Mouse (Mus musculus): ENCODE results near the gene Shb. TPM values are rescaled to one million over a fixed set of nuclear protein-coding genes. Genes with fewer than 3 reads are reported as not detected.
"Not testable (repeated sequence)": the region's sequence is repeated elsewhere in the genome, so short reads cannot be mapped to it uniquely, and the experiment has no call there.

Shb gene
- polyA plus RNA-seq, 1 experiment from 2014 or later, result 10.3 TPM

- Histone ChIP-seq H3K36me3 (peaks cover 14% of the 10 kb centered on the region), H3K27ac (peak overlapping the region; percentile 88; the same call in 1 of the 2 replicates), H3K4me1 (peaks cover 22% of the 10 kb centered on the region), H3K9me3 (no peaks in the 10 kb centered on the region), H3K4me3 (peak overlapping the region; percentile 69), H3K9ac (peak overlapping the region; percentile 95), H3K27me3 (replicated peaks) (no peaks in the 10 kb centered on the region), H3K4me2 (replicated peaks) (peak overlapping the region; percentile 78)
- ATAC-seq (ENCODE audit: low FRiP score, low read depth), result peak; percentile 51; the same call in 1 of the 2 replicates
- 2% methylated on average over 19 of the region's 19 CpGs for WGBS
Measured at GRCm38 (mm10) chr4:45407703-45408334, 124.5 kb downstream of the Shb start.

DNA sequence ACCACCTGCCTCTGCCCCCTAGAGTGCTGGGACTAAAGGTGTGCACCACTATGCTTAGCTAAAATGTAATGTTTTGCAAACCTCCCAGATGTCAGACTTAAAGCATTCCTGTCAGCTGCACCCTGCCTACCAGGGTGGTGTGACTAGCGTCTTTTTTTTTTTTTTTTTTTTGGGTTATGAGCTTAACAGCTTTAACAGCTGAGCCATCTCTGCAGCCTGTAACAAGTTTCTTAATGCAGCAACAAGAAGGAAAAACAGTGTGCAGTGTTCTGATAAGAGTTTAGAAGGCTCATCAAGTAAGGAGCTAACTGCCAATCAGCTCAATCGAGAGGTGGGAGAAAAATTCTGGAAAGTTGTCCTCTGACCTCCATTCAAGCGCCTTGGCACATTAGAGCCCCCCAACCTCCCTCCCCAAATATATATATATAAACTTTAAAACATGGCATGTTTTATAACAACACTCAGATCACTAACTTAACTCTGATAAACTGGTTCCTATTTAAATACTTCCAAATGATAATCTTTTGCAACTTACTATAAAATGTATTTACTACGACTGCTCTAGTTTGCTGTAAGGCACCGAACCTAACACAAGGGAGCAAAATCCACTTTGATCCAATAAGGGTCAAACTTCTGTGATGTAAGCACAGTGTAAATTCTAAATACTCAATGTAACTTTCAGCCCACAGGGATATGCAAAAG, 125.1 kb downstream of the Shb start:
- ATAC-seq (ENCODE audit: low FRiP score, low read depth), result no peak
- H3K9ac ChIP-seq, result peak overlapping the region; percentile 95
- no peak overlapping the region for H3K27ac ChIP-seq
- H3K36me3 ChIP-seq, result peaks cover 21% of the 10 kb centered on the region
- H3K4me3 ChIP-seq, result peak overlapping the region; percentile 69
- H3K9me3 ChIP-seq, result no peaks in the 10 kb centered on the region
- H3K4me2 ChIP-seq (replicated peaks), result peak overlapping the region; percentile 78
- H3K4me1 ChIP-seq, result peaks cover 22% of the 10 kb centered on the region
- H3K27me3 ChIP-seq (replicated peaks), result no peaks in the 10 kb centered on the region
- 64% methylated on average over 5 of the region's 5 CpGs for WGBS

DNA sequence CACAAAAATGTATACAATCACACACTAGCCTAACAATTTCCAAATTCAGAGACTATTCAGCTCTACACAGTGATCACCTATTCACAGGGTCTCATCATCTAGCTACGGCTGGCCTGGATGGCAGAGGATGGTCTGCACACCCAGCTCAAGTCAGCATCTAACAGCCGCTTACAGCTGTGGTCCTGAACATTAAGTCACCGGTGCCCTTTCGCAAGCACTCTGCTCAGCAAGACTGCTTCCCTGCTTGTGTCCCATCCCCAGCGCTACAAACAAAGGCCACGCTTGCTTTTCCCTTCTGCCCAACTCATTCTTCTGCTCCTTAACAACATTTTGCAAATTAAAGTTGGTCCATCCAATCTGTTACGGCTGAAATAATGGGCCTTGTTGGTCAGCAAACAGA, 125.9 kb downstream of the Shb start:
- peak overlapping the region; percentile 20; the same call in 1 of the 2 replicates for H3K4me3 ChIP-seq
- ATAC-seq (ENCODE audit: low FRiP score, low read depth), result no peak
- H3K4me2 ChIP-seq (replicated peaks), result peak overlapping the region; percentile 78
- H3K36me3 ChIP-seq, result peaks cover 27% of the 10 kb centered on the region
- H3K9ac ChIP-seq, result 0 out of 2 replicates have a peak overlapping the region, but pooled peaks have one; percentile 17
- H3K4me1 ChIP-seq, result peaks cover 22% of the 10 kb centered on the region
- no peak overlapping the region for H3K27ac ChIP-seq
- no peaks in the 10 kb centered on the region for H3K9me3 ChIP-seq
- 55% methylated on average over 7 of the region's 7 CpGs for WGBS
- H3K27me3 ChIP-seq (replicated peaks), result no peaks in the 10 kb centered on the region

GRCm38 (mm10) chr4:45405315-45405714, 127.0 kb downstream of the Shb start:
- no peak overlapping the region for H3K4me2 ChIP-seq (replicated peaks)
- H3K27me3 ChIP-seq (replicated peaks), result no peaks in the 10 kb centered on the region
- H3K9ac ChIP-seq, result no peak overlapping the region
- no peaks in the 10 kb centered on the region for H3K9me3 ChIP-seq
- WGBS, result 59% methylated on average over 7 of the region's 7 CpGs
- ATAC-seq (ENCODE audit: low FRiP score, low read depth), result no peak
- peaks cover 34% of the 10 kb centered on the region for H3K36me3 ChIP-seq
- H3K27ac ChIP-seq, result no peak overlapping the region
- no peak overlapping the region for H3K4me3 ChIP-seq
- peaks cover 22% of the 10 kb centered on the region for H3K4me1 ChIP-seq

- H3K36me3 ChIP-seq, result peaks cover 46% of the 10 kb centered on the region
- H3K4me3 ChIP-seq, result no peak overlapping the region
- H3K27ac ChIP-seq, result no peak overlapping the region
Measured at GRCm38 (mm10) chr4:45404086-45404485, 128.2 kb downstream of the Shb start.

GRCm38 (mm10) chr4:45403499-45403878, 128.8 kb downstream of the Shb start:
- H3K4me3 ChIP-seq, result no peak overlapping the region
- WGBS, result 92% methylated on average over 7 of the region's 7 CpGs
- H3K9ac ChIP-seq, result no peak overlapping the region
- peaks cover 52% of the 10 kb centered on the region for H3K36me3 ChIP-seq
- no peak for ATAC-seq (ENCODE audit: low FRiP score, low read depth)
- H3K27ac ChIP-seq, result no peak overlapping the region
- peaks cover 17% of the 10 kb centered on the region for H3K4me1 ChIP-seq
- H3K27me3 ChIP-seq (replicated peaks), result no peaks in the 10 kb centered on the region
- H3K4me2 ChIP-seq (replicated peaks), result no peak overlapping the region
- H3K9me3 ChIP-seq, result no peaks in the 10 kb centered on the region

More at GRCm38 (mm10) chr4:45404086-45404485, 128.2 kb downstream of the Shb start:
- Histone ChIP-seq H3K4me1 (peaks cover 19% of the 10 kb centered on the region), H3K27me3 (replicated peaks) (no peaks in the 10 kb centered on the region), H3K9me3 (no peaks in the 10 kb centered on the region), H3K4me2 (replicated peaks) (no peak overlapping the region), H3K9ac (no peak overlapping the region)
- ATAC-seq (ENCODE audit: low FRiP score, low read depth), result no peak
- WGBS, result 94% methylated on average over 7 of the region's 7 CpGs

GRCm38 (mm10) chr4:45402878-45403498, 129.3 kb downstream of the Shb start:
- no peak overlapping the region for H3K9ac ChIP-seq
- H3K4me1 ChIP-seq, result peaks cover 17% of the 10 kb centered on the region
- H3K4me2 ChIP-seq (replicated peaks), result no peak overlapping the region
- no peak overlapping the region for H3K27ac ChIP-seq
- no peak for ATAC-seq (ENCODE audit: low FRiP score, low read depth)
- H3K9me3 ChIP-seq, result no peaks in the 10 kb centered on the region
- H3K4me3 ChIP-seq, result no peak overlapping the region
- H3K36me3 ChIP-seq, result peaks cover 57% of the 10 kb centered on the region
- no peaks in the 10 kb centered on the region for H3K27me3 ChIP-seq (replicated peaks)
- 89% methylated on average over 7 of the region's 7 CpGs for WGBS

DNA sequence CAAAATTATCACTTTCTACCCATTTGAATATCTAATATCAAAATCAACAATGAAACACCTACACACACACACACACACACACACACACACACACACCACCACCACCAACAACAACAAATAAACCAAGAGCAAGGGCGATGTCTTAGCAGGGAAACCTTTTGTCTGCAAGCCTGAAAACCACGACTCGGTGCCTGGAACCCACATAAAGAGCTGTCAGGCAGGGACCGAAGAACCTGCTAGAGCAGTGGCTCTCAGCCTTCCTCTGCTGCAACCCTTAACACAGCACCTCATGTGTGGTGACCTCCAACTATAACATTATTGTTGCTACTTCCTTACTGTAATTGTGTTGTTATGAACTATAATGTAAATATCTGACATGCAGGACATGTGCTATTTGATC, 130.0 kb downstream of the Shb start:
- no peak for ATAC-seq (ENCODE audit: low FRiP score, low read depth)
- WGBS, result 93% methylated on average over 4 of the region's 4 CpGs
- no peak overlapping the region for H3K4me3 ChIP-seq
- H3K27ac ChIP-seq, result no peak overlapping the region
- H3K9ac ChIP-seq, result no peak overlapping the region
- no peak overlapping the region for H3K4me2 ChIP-seq (replicated peaks)
- no peaks in the 10 kb centered on the region for H3K27me3 ChIP-seq (replicated peaks)
- peaks cover 64% of the 10 kb centered on the region for H3K36me3 ChIP-seq
- H3K9me3 ChIP-seq, result no peaks in the 10 kb centered on the region
- H3K4me1 ChIP-seq, result peaks cover 12% of the 10 kb centered on the region

DNA sequence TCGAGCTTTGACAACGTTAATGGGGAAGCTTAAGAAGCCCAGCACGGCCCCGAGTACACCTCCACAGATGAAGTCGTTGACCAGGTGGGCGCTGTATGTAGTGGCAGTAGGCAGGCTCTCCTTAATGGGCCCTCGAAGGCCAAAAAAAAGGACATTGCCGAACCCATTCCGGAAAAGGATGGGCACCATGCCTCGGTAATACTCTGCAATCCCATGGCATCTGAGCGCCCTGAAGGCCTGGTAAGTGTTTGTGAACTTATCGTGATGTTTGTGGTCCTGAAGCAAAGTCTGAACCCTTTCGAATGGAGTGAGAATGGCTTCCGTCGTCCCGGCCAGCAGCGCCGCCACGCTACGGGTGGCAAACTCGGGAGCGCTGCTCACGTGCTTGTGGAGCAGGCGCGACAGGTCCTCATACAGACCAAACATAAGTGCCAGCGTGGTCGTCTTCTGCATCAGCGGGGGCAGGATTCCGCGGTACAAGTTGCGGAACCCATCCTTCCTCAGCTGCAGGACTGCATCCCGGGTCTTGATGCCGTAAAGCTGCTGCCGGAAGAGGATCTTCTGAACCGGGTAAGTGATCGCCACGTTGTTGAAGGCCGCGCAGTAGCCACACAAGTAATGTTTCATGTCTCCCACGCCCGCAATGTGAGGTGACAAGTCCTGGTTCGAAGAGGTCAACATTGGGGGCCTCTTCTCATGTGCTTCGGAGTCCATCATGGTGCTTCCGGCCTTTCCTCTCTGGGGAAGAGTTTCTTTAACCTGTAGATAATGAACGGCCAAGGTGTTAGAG, 132.7 kb downstream of the Shb start:
- H3K4me1 ChIP-seq, result no peaks in the 10 kb centered on the region
- H3K27me3 ChIP-seq (replicated peaks), result no peaks in the 10 kb centered on the region
- peaks cover 72% of the 10 kb centered on the region for H3K36me3 ChIP-seq
- ATAC-seq (ENCODE audit: low FRiP score, low read depth), result no peak
- no peak overlapping the region for H3K4me2 ChIP-seq (replicated peaks)
- 96% methylated on average over 45 of the region's 45 CpGs for WGBS
- no peak overlapping the region for H3K27ac ChIP-seq
- no peak overlapping the region for H3K4me3 ChIP-seq
- H3K9me3 ChIP-seq, result no peaks in the 10 kb centered on the region
- no peak overlapping the region for H3K9ac ChIP-seq

- not testable (repeated sequence) for H3K27me3 ChIP-seq (replicated peaks); H3K9ac ChIP-seq; ATAC-seq (ENCODE audit: low FRiP score, low read depth); H3K4me3 ChIP-seq; H3K4me1 ChIP-seq; H3K4me2 ChIP-seq (replicated peaks); H3K27ac ChIP-seq; H3K9me3 ChIP-seq
- H3K36me3 ChIP-seq, result peaks cover 63% of the 10 kb centered on the region
- WGBS, result 87% methylated on average over 5 of the region's 5 CpGs
Measured at GRCm38 (mm10) chr4:45398315-45398714, 134.0 kb downstream of the Shb start.

GRCm38 (mm10) chr4:45396211-45396610, 136.1 kb downstream of the Shb start:
- 88% methylated on average over 6 of the region's 6 CpGs for WGBS
- peaks cover 44% of the 10 kb centered on the region for H3K36me3 ChIP-seq
- not testable (repeated sequence) for ATAC-seq (ENCODE audit: low FRiP score, low read depth)

DNA sequence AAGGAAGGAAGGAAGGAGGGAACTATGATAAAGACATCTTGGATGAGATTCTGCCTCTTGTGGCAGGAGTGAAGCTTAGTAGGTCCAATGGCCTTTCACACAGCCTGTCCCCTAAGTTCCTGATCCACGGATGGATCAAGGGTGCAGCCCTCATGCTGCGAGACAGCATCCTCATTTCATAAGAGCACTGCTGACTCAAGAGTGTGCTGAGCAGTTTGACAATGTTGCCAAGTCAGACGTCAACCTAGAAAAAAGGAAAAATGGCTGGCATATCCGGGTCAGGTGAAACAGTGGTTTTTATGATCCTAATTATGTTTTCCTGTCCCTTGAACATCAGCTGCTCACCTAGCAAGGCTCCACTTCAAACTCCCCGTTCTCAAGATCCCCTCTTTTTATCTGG, 138.6 kb downstream of the Shb start:
- no peak overlapping the region for H3K27ac ChIP-seq
- no peaks in the 10 kb centered on the region for H3K9me3 ChIP-seq
- no peak overlapping the region for H3K4me2 ChIP-seq (replicated peaks)
- 87% methylated on average over 5 of the region's 5 CpGs for WGBS
- no peaks in the 10 kb centered on the region for H3K27me3 ChIP-seq (replicated peaks)
- peaks cover 22% of the 10 kb centered on the region for H3K36me3 ChIP-seq
- no peak overlapping the region for H3K9ac ChIP-seq
- no peak overlapping the region for H3K4me3 ChIP-seq
- no peaks in the 10 kb centered on the region for H3K4me1 ChIP-seq
- ATAC-seq (ENCODE audit: low FRiP score, low read depth), result no peak

More at GRCm38 (mm10) chr4:45396211-45396610, 136.1 kb downstream of the Shb start:
- not testable (repeated sequence) for H3K9ac ChIP-seq; H3K9me3 ChIP-seq; H3K27ac ChIP-seq; H3K4me1 ChIP-seq; H3K4me3 ChIP-seq; H3K4me2 ChIP-seq (replicated peaks); H3K27me3 ChIP-seq (replicated peaks)
